Mouse (Mus musculus) central nervous system, embryonic 18 days (tissue): ENCODE results near the gene Dennd1b. TPM values are rescaled to one million over a fixed set of nuclear protein-coding genes. Genes with fewer than 3 reads are reported as not detected.

Source experiments
- polyA plus RNA-seq: library from polyadenylated mRNA; depleted of rRNA; stranded (reverse); fragments of >200 nt; gene quantifications from 2 replicates; pipeline ENCODE4 v1.2.3, GENCODE M21; 2012; rRNA removed

Dennd1b gene
- polyA plus RNA-seq, result 4.1 and 4.7 TPM in 2 replicates

GRCm38 (mm10) chr1:138963161-138963867 lies at the start of gene Dennd1b:
TSS of gene Dennd1b (plus strand) at chr1:138963435.

Other genes starting within 250 kb of the Dennd1b start
- gene Lhx9, start 114.9 kb upstream of the Dennd1b start, polyA plus RNA-seq, result 24.4 and 34.3 TPM in 2 replicates
- gene 2310009B15Rik, start 106.6 kb upstream of the Dennd1b start, polyA plus RNA-seq, result 32.7 and 35.5 TPM in 2 replicates